Mouse (Mus musculus) heart, adult 18-20 months (tissue): Measurements from ENCODE around the gene Stox1. TPM values are rescaled to one million over a fixed set of nuclear protein-coding genes. Genes with fewer than 3 reads are reported as not detected.
A peak's percentile ranks its signal among the peaks of the same experiment; 100 is the strongest.
"Not testable (repeated sequence)": the region's sequence is repeated elsewhere in the genome, so short reads cannot be mapped to it uniquely, and the experiment has no call there.

ENCODE experiments used
- DNase-seq, 2 experiments: peaks; one replicate each; pipeline ENCODE4 v3.0.0; 2021 to 2022; ENCODE audit warnings: mixed read lengths in 1 of 2
- long read RNA-seq, 2 experiments: library from polyadenylated mRNA; stranded (forward); transcript quantifications; one replicate each; pipeline ENCODE4 v2.0.0; 2021
- total RNA-seq, 2 experiments: library from RNA; stranded (reverse); gene quantifications; 2 replicates each; pipeline ENCODE4 v1.2.3; 2021

The Stox1 gene
- total RNA-seq, result 1 to 10 TPM in 1 of 2 experiments, under 1 TPM in 1; 0.89 to 1.2 TPM
- long read RNA-seq, experiment 1, partial matches to known transcripts, result 3 of 3 reads
- long read RNA-seq, experiment 1, other reads (novel, unspliced or antisense), result 0 of 3 reads
- long read RNA-seq, experiment 2, result 0 reads

GRCm38 (mm10) chr10:62725771-62726687, at the start of gene Stox1:
Gene Stox1 (minus strand): TSS chr10:62726128.
- DNase-seq, result peak; percentile 27 to 52

GRCm38 (mm10) chr10:62750781-62751180, 24.9 kb upstream of the Stox1 start:
- DNase-seq, result no peak

- DNase-seq, result peak; percentile 17 to 21
Observed at GRCm38 (mm10) chr10:62739961-62740737, 14.2 kb upstream of the Stox1 start.

- DNase-seq, result no peak
Observed at GRCm38 (mm10) chr10:62736965-62737688, 11.2 kb upstream of the Stox1 start.

GRCm38 (mm10) chr10:62730826-62731225, 4.9 kb upstream of the Stox1 start:
- no peak for DNase-seq

GRCm38 (mm10) chr10:62724936-62725335, 992 bp downstream of the Stox1 start:
- DNase-seq, result no peak

GRCm38 (mm10) chr10:62722701-62723100, 3.2 kb downstream of the Stox1 start:
- no peak for DNase-seq

- not testable (repeated sequence) for DNase-seq
Observed at GRCm38 (mm10) chr10:62720574-62720973, 5.4 kb downstream of the Stox1 start.

GRCm38 (mm10) chr10:62713457-62713856, 12.5 kb downstream of the Stox1 start:
- no peak for DNase-seq

- no peak for DNase-seq
Observed at GRCm38 (mm10) chr10:62703579-62703978, 22.3 kb downstream of the Stox1 start.

- no peak for DNase-seq
Observed at GRCm38 (mm10) chr10:62702436-62702835, 23.5 kb downstream of the Stox1 start.

- DNase-seq, result no peak
Observed at GRCm38 (mm10) chr10:62692771-62693170, 33.2 kb downstream of the Stox1 start.

- DNase-seq, result no peak
Observed at GRCm38 (mm10) chr10:62692244-62692643, 33.7 kb downstream of the Stox1 start.

GRCm38 (mm10) chr10:62687032-62687674, 38.8 kb downstream of the Stox1 start:
- DNase-seq, result no peak

GRCm38 (mm10) chr10:62683043-62683442, 42.9 kb downstream of the Stox1 start:
- peak; percentile 26 to 43 for DNase-seq

- DNase-seq, result no peak
Observed at GRCm38 (mm10) chr10:62679833-62680232, 46.1 kb downstream of the Stox1 start.

GRCm38 (mm10) chr10:62677329-62677728, 48.6 kb downstream of the Stox1 start:
- no peak for DNase-seq

GRCm38 (mm10) chr10:62676196-62676595, 49.7 kb downstream of the Stox1 start:
- no peak for DNase-seq

GRCm38 (mm10) chr10:62672359-62672758, 53.6 kb downstream of the Stox1 start:
- no peak for DNase-seq

GRCm38 (mm10) chr10:62669245-62669644, 56.7 kb downstream of the Stox1 start:
- DNase-seq, result no peak

- DNase-seq, result no peak
Observed at GRCm38 (mm10) chr10:62668463-62668862, 57.5 kb downstream of the Stox1 start.

- no peak for DNase-seq
Observed at GRCm38 (mm10) chr10:62668043-62668442, 57.9 kb downstream of the Stox1 start.
